Mouse (Mus musculus) liver, embryonic 11.5 days (tissue): Measurements from ENCODE around the gene Zglp1. TPM values are rescaled to one million over a fixed set of nuclear protein-coding genes. Genes with fewer than 3 reads are reported as not detected.

Source experiments
- ATAC-seq: fragments of 200-750 bp; cut with Nextera tagmentation; replicated peaks from 2 replicates; pipeline ENCODE4 v1.8.0; 2017; ENCODE audit warnings: moderate number of reproducible peaks, mild to moderate bottlenecking, moderate TSS enrichment, moderate library complexity; ENCODE audit not compliant: low FRiP score
- DNase-seq: peaks from one replicate; pipeline ENCODE4 v3.0.0-alpha.2; 2017; ENCODE audit warnings: low spot score
- H3K27ac ChIP-seq: fragments of 300-500 bp; sonication (generic); 2 replicates; pipeline ENCODE4 v1.5.1; 2014; ENCODE audit warnings: mild to moderate bottlenecking, low read depth, low read length, control low read depth
- H3K27me3 ChIP-seq: fragments of 300-500 bp; sonication (generic); replicated peaks from 2 replicates; pipeline ENCODE4 v1.6.1; 2014; ENCODE audit warnings: low read length, mixed read lengths; ENCODE audit not compliant: control insufficient read depth, insufficient read depth
- H3K36me3 ChIP-seq: fragments of 300-500 bp; sonication (generic); 2 replicates; pipeline ENCODE4 v1.6.1; 2014; ENCODE audit warnings: mild to moderate bottlenecking, low read length, moderate library complexity, mixed read lengths; ENCODE audit not compliant: control insufficient read depth, insufficient read depth
- H3K4me1 ChIP-seq: fragments of 300-500 bp; sonication (generic); replicated peaks from 2 replicates; pipeline ENCODE4 v1.6.1; 2014; ENCODE audit warnings: low read length, mixed read lengths; ENCODE audit not compliant: control insufficient read depth, insufficient read depth
- H3K4me2 ChIP-seq: fragments of 300-500 bp; sonication (generic); 2 replicates; pipeline ENCODE4 v1.6.1; 2014; ENCODE audit warnings: mild to moderate bottlenecking, control low read depth, moderate library complexity
- H3K4me3 ChIP-seq: fragments of 300-500 bp; sonication (generic); 2 replicates; pipeline ENCODE4 v1.5.1; 2014; ENCODE audit warnings: low read depth, low read length, control low read depth
- H3K9ac ChIP-seq: fragments of 300-500 bp; sonication (generic); 2 replicates; pipeline ENCODE4 v1.6.1; 2014; ENCODE audit warnings: low read depth, low read length, control low read depth
- H3K9me3 ChIP-seq: fragments of 300-500 bp; sonication (generic); 2 replicates; pipeline ENCODE4 v1.6.1; 2016; ENCODE audit warnings: low read length, inconsistent platforms, mixed read lengths; ENCODE audit not compliant: control insufficient read depth
- WGBS: fragments of 180-500 bp; shearing (Covaris S2); extraction: QIAGEN DNeasy Blood & Tissue Kit; methylation state at CpG from one replicate; pipeline ENCODE4 v1.1.7; 2014; 5-methylcytosine and 5-hydroxymethylcytosine counted together
- polyA plus RNA-seq: library from polyadenylated mRNA; unstranded; fragments of >200 nt; fragmentation: Nextera tagmentation; extraction: Ambion mirVana; gene quantifications from 2 replicates; pipeline ENCODE4 v1.2.1, GENCODE M21; 2014

Zglp1 gene
- polyA plus RNA-seq, 1 experiment from 2014 or later: 0.67 TPM

- Histone ChIP-seq H3K4me3 (peak overlapping the region; percentile 65), H3K9ac (peak overlapping the region; percentile 48; the same call in 1 of the 2 replicates), H3K27ac (no peak overlapping the region), H3K9me3 (no peaks in the 10 kb centered on the region), H3K27me3 (peaks cover 59% of the 10 kb centered on the region), H3K4me2 (peak overlapping the region; percentile 100), H3K4me1 (peaks cover 48% of the 10 kb centered on the region), H3K36me3 (no peaks in the 10 kb centered on the region)
- 4% methylated on average over 7 of the region's 7 CpGs for WGBS
- ATAC-seq (no peak), DNase-seq (no peak)
These were observed 34.4 kb downstream of the Zglp1 start for GRCm38 (mm10) chr9:21032491-21032890.

GRCm38 (mm10) chr9:21031896-21032351 is 35.0 kb downstream of the Zglp1 start, which contains the start of gene Icam5:
Icam5 (plus strand) TSS chr9:21032073.
- Histone ChIP-seq H3K9ac (peak within 1 kb of the TSS; percentile 48), H3K4me3 (peak within 1 kb of the TSS; percentile 65), H3K36me3 (no peaks in the 10 kb centered on the region), H3K4me1 (peaks cover 45% of the 10 kb centered on the region), H3K9me3 (no peaks in the 10 kb centered on the region), H3K27me3 (peaks cover 53% of the 10 kb centered on the region), H3K27ac (peak within 1 kb of the TSS; percentile 77), H3K4me2 (peak within 1 kb of the TSS; percentile 100)
- ATAC-seq (no peak), DNase-seq (no peak)
- under 1% methylated on average over 35 of the region's 35 CpGs for WGBS

GRCm38 (mm10) chr9:21031251-21031895 is 35.5 kb downstream of the Zglp1 start:
- peaks cover 46% of the 10 kb centered on the region for H3K4me1 ChIP-seq
- DNase-seq: no peak
- H3K9me3 ChIP-seq: no peaks in the 10 kb centered on the region
- WGBS: under 1% methylated on average over 36 of the region's 36 CpGs
- ATAC-seq: peak; percentile 3; the same call in 1 of the 2 replicates
- peak overlapping the region; percentile 77 for H3K27ac ChIP-seq
- peak overlapping the region; percentile 48 for H3K9ac ChIP-seq
- H3K36me3 ChIP-seq: no peaks in the 10 kb centered on the region
- H3K4me2 ChIP-seq: peak overlapping the region; percentile 100
- peaks cover 48% of the 10 kb centered on the region for H3K27me3 ChIP-seq
- peak overlapping the region; percentile 65 for H3K4me3 ChIP-seq

GRCm38 (mm10) chr9:21030781-21031250 is 36.1 kb downstream of the Zglp1 start:
- Histone ChIP-seq H3K4me1 (peaks cover 46% of the 10 kb centered on the region), H3K27me3 (peaks cover 42% of the 10 kb centered on the region), H3K4me3 (peak overlapping the region; percentile 65), H3K9ac (peak overlapping the region; percentile 68), H3K27ac (peak overlapping the region; percentile 86), H3K9me3 (no peaks in the 10 kb centered on the region), H3K4me2 (peak overlapping the region; percentile 100), H3K36me3 (no peaks in the 10 kb centered on the region)
- WGBS: under 1% methylated on average over 13 of the region's 13 CpGs
- ATAC-seq: peak; percentile 70
- DNase-seq: peak; percentile 76

GRCm38 (mm10) chr9:21030055-21030600 is 36.8 kb downstream of the Zglp1 start:
- WGBS: 13% methylated on average over 22 of the region's 22 CpGs
- H3K27ac ChIP-seq: peak overlapping the region; percentile 86

GRCm38 (mm10) chr9:21029291-21030054 is 37.4 kb downstream of the Zglp1 start, which contains the start of gene Icam4:
Icam4 (plus strand) TSS chr9:21029373.
- H3K4me2 ChIP-seq: peak within 1 kb of the TSS; percentile 100
- no peaks in the 10 kb centered on the region for H3K36me3 ChIP-seq
- H3K4me3 ChIP-seq: peak within 1 kb of the TSS; percentile 65
- peaks cover 43% of the 10 kb centered on the region for H3K4me1 ChIP-seq
- peaks cover 29% of the 10 kb centered on the region for H3K27me3 ChIP-seq
- H3K9ac ChIP-seq: peak within 1 kb of the TSS; percentile 68
- peak within 1 kb of the TSS; percentile 86 for H3K27ac ChIP-seq
- DNase-seq: peak; percentile 85
- 2% methylated on average over 37 of the region's 37 CpGs for WGBS
- peak; percentile 80 for ATAC-seq
- H3K9me3 ChIP-seq: no peaks in the 10 kb centered on the region

More at GRCm38 (mm10) chr9:21030055-21030600, 36.8 kb downstream of the Zglp1 start:
- Histone ChIP-seq H3K4me1 (peaks cover 46% of the 10 kb centered on the region), H3K4me2 (peak overlapping the region; percentile 100), H3K9me3 (no peaks in the 10 kb centered on the region), H3K27me3 (peaks cover 35% of the 10 kb centered on the region), H3K4me3 (peak overlapping the region; percentile 65), H3K36me3 (no peaks in the 10 kb centered on the region), H3K9ac (peak overlapping the region; percentile 68)
- DNase-seq: no peak
- no peak for ATAC-seq

- H3K4me1 ChIP-seq: peaks cover 43% of the 10 kb centered on the region
- H3K27me3 ChIP-seq: peaks cover 22% of the 10 kb centered on the region
- peak overlapping the region; percentile 86 for H3K27ac ChIP-seq
- H3K9me3 ChIP-seq: no peaks in the 10 kb centered on the region
- 0 out of 2 replicates have a peak overlapping the region, but pooled peaks have one; percentile 65 for H3K4me3 ChIP-seq
- ATAC-seq (no peak), DNase-seq (no peak)
- H3K36me3 ChIP-seq: no peaks in the 10 kb centered on the region
- WGBS: 61% methylated on average over 6 of the region's 6 CpGs
- peak overlapping the region; percentile 100 for H3K4me2 ChIP-seq
- peak overlapping the region; percentile 51 for H3K9ac ChIP-seq
These were observed 38.3 kb downstream of the Zglp1 start for GRCm38 (mm10) chr9:21028560-21029110.

GRCm38 (mm10) chr9:21027774-21028290 is 39.1 kb downstream of the Zglp1 start:
- Histone ChIP-seq H3K9ac (peak overlapping the region; percentile 13; the same call in 1 of the 2 replicates), H3K4me3 (no peak overlapping the region), H3K27ac (peak overlapping the region; percentile 86), H3K36me3 (no peaks in the 10 kb centered on the region), H3K4me2 (no peak overlapping the region), H3K27me3 (peaks cover 14% of the 10 kb centered on the region), H3K9me3 (no peaks in the 10 kb centered on the region), H3K4me1 (peaks cover 39% of the 10 kb centered on the region)
- DNase-seq (no peak), ATAC-seq (no peak)
- 61% methylated on average over 8 of the region's 8 CpGs for WGBS
